Mouse (Mus musculus) heart, adult 2 months (tissue): Measurements from ENCODE around the gene Ppard. TPM values are rescaled to one million over a fixed set of nuclear protein-coding genes. Genes with fewer than 3 reads are reported as not detected.

ENCODE experiments used
- DNase-seq, 2 experiments: peaks; one replicate each; pipeline ENCODE4 v3.0.0; 2021
- H3K27ac ChIP-seq: fragments of 200-600 bp; 2 replicates; pipeline ENCODE4 v1.8.1; 2022
- H3K27me3 ChIP-seq: fragments of 200-500 bp; 2 replicates; pipeline ENCODE4 v1.6.1; 2012; ENCODE audit warnings: mild to moderate bottlenecking, low read length, inconsistent platforms, mixed read lengths; ENCODE audit not compliant: control insufficient read depth, insufficient read depth
- H3K36me3 ChIP-seq: fragments of 200-500 bp; 2 replicates; pipeline ENCODE4 v1.6.1; 2012; ENCODE audit warnings: low read length, inconsistent platforms; ENCODE audit not compliant: control insufficient read depth, insufficient read depth
- H3K4me1 ChIP-seq: fragments of 200-500 bp; 2 replicates; pipeline ENCODE4 v1.6.1; 2011; ENCODE audit warnings: low read length; ENCODE audit not compliant: control insufficient read depth, insufficient read depth
- H3K4me3 ChIP-seq: fragments of 200-600 bp; 2 replicates; pipeline ENCODE4 v1.8.1; 2022
- H3K79me2 ChIP-seq: fragments of 200-500 bp; replicated peaks from 2 replicates; pipeline ENCODE4 v1.6.1; 2012; ENCODE audit warnings: mild to moderate bottlenecking, inconsistent platforms, low read length, moderate library complexity, mixed read lengths; ENCODE audit not compliant: control insufficient read depth, insufficient read depth
- H3K9ac ChIP-seq: fragments of 200-500 bp; 2 replicates; pipeline ENCODE4 v1.6.1; 2012; ENCODE audit warnings: low read depth, mild to moderate bottlenecking, control low read depth, inconsistent platforms, low read length, mixed read lengths
- CTCF ChIP-seq: fragments of 200-600 bp; IDR thresholded peaks from 2 replicates; pipeline ENCODE4 v1.8.1; 2022; ENCODE audit warnings: antibody characterized with exemption, mild to moderate bottlenecking, moderate library complexity
- EP300 ChIP-seq: fragments of 200-500 bp; IDR thresholded peaks from 2 replicates; pipeline ENCODE4 v1.6.1; 2011; ENCODE audit warnings: low read depth, low read length, control low read depth; ENCODE audit not compliant: insufficient read depth
- POLR2A ChIP-seq: fragments of 200-500 bp; IDR thresholded peaks from 2 replicates; pipeline ENCODE4 v1.6.1; 2011; ENCODE audit warnings: mild to moderate bottlenecking, low read depth, low read length, control low read depth; ENCODE audit not compliant: insufficient read depth
- WGBS: fragments of 180-500 bp; shearing (Covaris S2); methylation state at CpG from one replicate; pipeline ENCODE4 v1.1.7; 2018; 5-methylcytosine and 5-hydroxymethylcytosine counted together
- intact Hi-C: fragments of 180-260 bp; cut with DNase I; formaldehyde crosslinking; loops from one replicate; pipeline ENCODE4 v1.15.1; 2025
- polyA plus RNA-seq: library from polyadenylated mRNA; depleted of rRNA; stranded (reverse); fragments of >200 nt; gene quantifications from 2 replicates; pipeline ENCODE4 v1.2.3, GENCODE M21; 2012
- total RNA-seq, 2 experiments: library from RNA; stranded (reverse); gene quantifications; 2 replicates each; pipeline ENCODE4 v1.2.3; 2021

Ppard gene
- total and polyA plus RNA-seq, 3 experiments: 31.5 to 35.9 (median 33.0) TPM

GRCm38 (mm10) chr17:28254804-28255203 lies 22.3 kb downstream of the Ppard start:
- intact Hi-C loops: no loop called here
- Histone ChIP-seq H3K27ac (no peak overlapping the region; the same call in 1 of the 2 replicates), H3K9ac (no peak overlapping the region), H3K4me3 (no peak overlapping the region), H3K79me2 (no peaks in the 10 kb centered on the region; the same call in 1 of the 2 replicates), H3K27me3 (no peaks in the 10 kb centered on the region), H3K4me1 (peaks cover 38% of the 10 kb centered on the region), H3K36me3 (no peaks in the 10 kb centered on the region; the same call in 1 of the 2 replicates)
- whole genome bisulfite sequencing: 79% methylated on average over 4 of the region's 4 CpGs
- TF ChIP-seq CTCF: no peak
- TF ChIP-seq EP300: no peak
- no peak for TF ChIP-seq POLR2A
- no peak for DNase-seq

GRCm38 (mm10) chr17:28255651-28256050 lies 23.2 kb downstream of the Ppard start:
- H3K4me1 ChIP-seq: peaks cover 38% of the 10 kb centered on the region
- H3K27ac ChIP-seq: peak overlapping the region; percentile 31; the same call in 1 of the 2 replicates
- DNase-seq: no peak
- H3K4me3 ChIP-seq: no peak overlapping the region
- TF ChIP-seq CTCF (no peak), POLR2A (no peak), EP300 (no peak)
- intact Hi-C loops: no loop called here
- no peaks in the 10 kb centered on the region; the same call in 1 of the 2 replicates for H3K79me2 ChIP-seq
- H3K36me3 ChIP-seq: no peaks in the 10 kb centered on the region; the same call in 1 of the 2 replicates
- no peak overlapping the region for H3K9ac ChIP-seq
- WGBS: 43% methylated on average over 5 of the region's 5 CpGs
- no peaks in the 10 kb centered on the region for H3K27me3 ChIP-seq

GRCm38 (mm10) chr17:28256651-28257328 lies 24.3 kb downstream of the Ppard start:
- peaks cover 34% of the 10 kb centered on the region for H3K4me1 ChIP-seq
- intact Hi-C loops: no loop called here
- TF ChIP-seq EP300: no peak; the same call in 1 of the 2 replicates
- TF ChIP-seq POLR2A: no peak
- TF ChIP-seq CTCF: no peak
- H3K27me3 ChIP-seq: no peaks in the 10 kb centered on the region
- DNase-seq: peak; percentile 77 to 83
- H3K79me2 ChIP-seq: no peaks in the 10 kb centered on the region; the same call in 1 of the 2 replicates
- peak overlapping the region; percentile 48 for H3K9ac ChIP-seq
- no peaks in the 10 kb centered on the region; the same call in 1 of the 2 replicates for H3K36me3 ChIP-seq
- peak overlapping the region; percentile 24 for H3K4me3 ChIP-seq
- 38% methylated on average over 13 of the region's 13 CpGs for WGBS
- peak overlapping the region; percentile 83 for H3K27ac ChIP-seq

- TF ChIP-seq CTCF (no peak), POLR2A (no peak), EP300 (no peak)
- no peaks in the 10 kb centered on the region; the same call in 1 of the 2 replicates for H3K79me2 ChIP-seq
- H3K27ac ChIP-seq: peak overlapping the region; percentile 83; the same call in 1 of the 2 replicates
- intact Hi-C loops: no loop called here
- no peaks in the 10 kb centered on the region for H3K36me3 ChIP-seq
- H3K27me3 ChIP-seq: no peaks in the 10 kb centered on the region
- H3K4me1 ChIP-seq: peaks cover 24% of the 10 kb centered on the region
- H3K9ac ChIP-seq: no peak overlapping the region
- DNase-seq: no peak
- 71% methylated on average over 9 of the region's 9 CpGs for WGBS
- H3K4me3 ChIP-seq: no peak overlapping the region
Observed at GRCm38 (mm10) chr17:28258325-28258724, 25.8 kb downstream of the Ppard start.

- peaks cover 24% of the 10 kb centered on the region for H3K4me1 ChIP-seq
- no peak overlapping the region for H3K4me3 ChIP-seq
- H3K27me3 ChIP-seq: no peaks in the 10 kb centered on the region
- H3K36me3 ChIP-seq: no peaks in the 10 kb centered on the region
- TF ChIP-seq POLR2A: no peak
- peak; percentile 72 for TF ChIP-seq CTCF
- H3K79me2 ChIP-seq: no peaks in the 10 kb centered on the region; the same call in 1 of the 2 replicates
- WGBS: 65% methylated on average over 16 of the region's 16 CpGs
- no peak overlapping the region for H3K27ac ChIP-seq
- no peak overlapping the region for H3K9ac ChIP-seq
- peak in 1 of 2 experiments; percentile 46 for DNase-seq
- intact Hi-C loops: no loop called here
Observed at GRCm38 (mm10) chr17:28259890-28260542, 27.5 kb downstream of the Ppard start.

- no peaks in the 10 kb centered on the region for H3K27me3 ChIP-seq
- H3K79me2 ChIP-seq: no peaks in the 10 kb centered on the region; the same call in none of the 2 replicates
- H3K4me3 ChIP-seq: no peak overlapping the region
- 91% methylated on average over 9 of the region's 9 CpGs for WGBS
- peaks cover 23% of the 10 kb centered on the region for H3K4me1 ChIP-seq
- no peaks in the 10 kb centered on the region for H3K36me3 ChIP-seq
- DNase-seq: no peak
- H3K9ac ChIP-seq: no peak overlapping the region
- H3K27ac ChIP-seq: no peak overlapping the region
- intact Hi-C loops: no loop called here
- TF ChIP-seq EP300: no peak
- no peak for TF ChIP-seq POLR2A
- TF ChIP-seq CTCF: no peak
Observed at GRCm38 (mm10) chr17:28260543-28260909, 28.0 kb downstream of the Ppard start.
